Mouse (Mus musculus) heart, adult 2 months (tissue): ENCODE measurements around the gene Slc27a4. TPM values are rescaled to one million over a fixed set of nuclear protein-coding genes. Genes with fewer than 3 reads are reported as not detected.
A peak's percentile ranks its signal among the peaks of the same experiment; 100 is the strongest.

Experiments used
- DNase-seq, 2 experiments: peaks; one replicate each; pipeline ENCODE4 v3.0.0; 2021
- H3K27ac ChIP-seq: fragments of 200-600 bp; 2 replicates; pipeline ENCODE4 v1.8.1; 2022
- H3K27me3 ChIP-seq: fragments of 200-500 bp; 2 replicates; pipeline ENCODE4 v1.6.1; 2012; ENCODE audit warnings: mild to moderate bottlenecking, low read length, inconsistent platforms, mixed read lengths; ENCODE audit not compliant: control insufficient read depth, insufficient read depth
- H3K36me3 ChIP-seq: fragments of 200-500 bp; 2 replicates; pipeline ENCODE4 v1.6.1; 2012; ENCODE audit warnings: low read length, inconsistent platforms; ENCODE audit not compliant: control insufficient read depth, insufficient read depth
- H3K4me1 ChIP-seq: fragments of 200-500 bp; 2 replicates; pipeline ENCODE4 v1.6.1; 2011; ENCODE audit warnings: low read length; ENCODE audit not compliant: control insufficient read depth, insufficient read depth
- H3K4me3 ChIP-seq: fragments of 200-600 bp; 2 replicates; pipeline ENCODE4 v1.8.1; 2022
- H3K79me2 ChIP-seq: fragments of 200-500 bp; replicated peaks from 2 replicates; pipeline ENCODE4 v1.6.1; 2012; ENCODE audit warnings: mild to moderate bottlenecking, inconsistent platforms, low read length, moderate library complexity, mixed read lengths; ENCODE audit not compliant: control insufficient read depth, insufficient read depth
- H3K9ac ChIP-seq: fragments of 200-500 bp; 2 replicates; pipeline ENCODE4 v1.6.1; 2012; ENCODE audit warnings: low read depth, mild to moderate bottlenecking, control low read depth, inconsistent platforms, low read length, mixed read lengths
- CTCF ChIP-seq: fragments of 200-600 bp; IDR thresholded peaks from 2 replicates; pipeline ENCODE4 v1.8.1; 2022; ENCODE audit warnings: antibody characterized with exemption, mild to moderate bottlenecking, moderate library complexity
- EP300 ChIP-seq: fragments of 200-500 bp; IDR thresholded peaks from 2 replicates; pipeline ENCODE4 v1.6.1; 2011; ENCODE audit warnings: low read depth, low read length, control low read depth; ENCODE audit not compliant: insufficient read depth
- POLR2A ChIP-seq: fragments of 200-500 bp; IDR thresholded peaks from 2 replicates; pipeline ENCODE4 v1.6.1; 2011; ENCODE audit warnings: mild to moderate bottlenecking, low read depth, low read length, control low read depth; ENCODE audit not compliant: insufficient read depth
- WGBS: fragments of 180-500 bp; shearing (Covaris S2); methylation state at CpG from one replicate; pipeline ENCODE4 v1.1.7; 2018; 5-methylcytosine and 5-hydroxymethylcytosine counted together
- intact Hi-C: fragments of 180-260 bp; cut with DNase I; formaldehyde crosslinking; loops from one replicate; pipeline ENCODE4 v1.15.1; 2025
- polyA plus RNA-seq: library from polyadenylated mRNA; depleted of rRNA; stranded (reverse); fragments of >200 nt; gene quantifications from 2 replicates; pipeline ENCODE4 v1.2.3, GENCODE M21; 2012
- total RNA-seq, 2 experiments: library from RNA; stranded (reverse); gene quantifications; 2 replicates each; pipeline ENCODE4 v1.2.3; 2021

Gene Slc27a4
- total and polyA plus RNA-seq, 3 experiments = 16.6 to 18.0 (median 17.0) TPM

- Histone ChIP-seq H3K4me1 (peaks cover 3% of the 10 kb centered on the region), H3K36me3 (no peaks in the 10 kb centered on the region), H3K79me2 (peaks cover 14% of the 10 kb centered on the region), H3K9ac (peak overlapping the region; percentile 75), H3K4me3 (peak overlapping the region; percentile 92), H3K27ac (peak overlapping the region; percentile 88), H3K27me3 (no peaks in the 10 kb centered on the region)
- WGBS = 1% methylated on average over 12 of the region's 12 CpGs
- no peak for DNase-seq
- TF ChIP-seq EP300 = no peak
- no peak for TF ChIP-seq CTCF
- TF ChIP-seq POLR2A = no peak
- intact Hi-C loops = loop anchor here (2.0 to 10.0 kb wide), 4 partner anchors 25 to 137 kb away; partner anchors contain the start of genes Coq4, Slc27a4 and Sptan1
Observed at GRCm38 (mm10) chr2:29827709-29828024, 25.2 kb downstream of the Slc27a4 start.

DNA sequence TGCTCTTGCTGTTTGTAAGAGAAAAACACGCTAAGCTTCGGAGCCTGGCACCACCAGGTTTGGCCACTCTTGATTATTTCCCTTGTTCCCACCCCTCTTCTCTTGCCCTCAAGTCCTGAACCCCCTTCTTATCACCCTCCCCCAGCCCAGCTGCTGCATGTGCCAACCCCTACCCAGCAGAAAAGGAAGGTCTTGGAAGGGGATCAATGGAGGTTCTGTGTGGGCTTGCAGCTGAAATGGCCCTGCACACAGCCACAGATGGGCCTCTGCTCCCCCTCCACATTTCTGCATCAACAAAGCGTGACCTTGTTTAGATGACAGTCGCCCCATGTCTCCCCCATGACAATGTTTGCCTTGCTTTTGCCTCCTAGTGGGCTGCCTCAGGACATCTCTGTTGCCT is 28.7 kb downstream of the Slc27a4 start:
- H3K4me1 ChIP-seq = peaks cover 3% of the 10 kb centered on the region
- H3K4me3 ChIP-seq = no peak overlapping the region
- H3K79me2 ChIP-seq = peaks cover 14% of the 10 kb centered on the region
- 82% methylated on average over 4 of the region's 4 CpGs for WGBS
- intact Hi-C loops = no loop called here
- no peaks in the 10 kb centered on the region for H3K27me3 ChIP-seq
- no peak overlapping the region for H3K9ac ChIP-seq
- TF ChIP-seq CTCF (no peak), EP300 (no peak), POLR2A (no peak)
- no peak overlapping the region for H3K27ac ChIP-seq
- H3K36me3 ChIP-seq = no peaks in the 10 kb centered on the region
- no peak for DNase-seq

- no peak overlapping the region for H3K27ac ChIP-seq
- H3K4me3 ChIP-seq = no peak overlapping the region
- H3K79me2 ChIP-seq = peaks cover 4% of the 10 kb centered on the region; the same call in 1 of the 2 replicates
- 95% methylated on average over 5 of the region's 5 CpGs for WGBS
- no peaks in the 10 kb centered on the region for H3K4me1 ChIP-seq
- no peaks in the 10 kb centered on the region for H3K36me3 ChIP-seq
- intact Hi-C loops = no loop called here
- DNase-seq = no peak
- TF ChIP-seq EP300 (no peak), CTCF (no peak), POLR2A (no peak)
- H3K27me3 ChIP-seq = no peaks in the 10 kb centered on the region
- no peak overlapping the region for H3K9ac ChIP-seq
Observed at GRCm38 (mm10) chr2:29833796-29834195, 31.4 kb downstream of the Slc27a4 start.

DNA sequence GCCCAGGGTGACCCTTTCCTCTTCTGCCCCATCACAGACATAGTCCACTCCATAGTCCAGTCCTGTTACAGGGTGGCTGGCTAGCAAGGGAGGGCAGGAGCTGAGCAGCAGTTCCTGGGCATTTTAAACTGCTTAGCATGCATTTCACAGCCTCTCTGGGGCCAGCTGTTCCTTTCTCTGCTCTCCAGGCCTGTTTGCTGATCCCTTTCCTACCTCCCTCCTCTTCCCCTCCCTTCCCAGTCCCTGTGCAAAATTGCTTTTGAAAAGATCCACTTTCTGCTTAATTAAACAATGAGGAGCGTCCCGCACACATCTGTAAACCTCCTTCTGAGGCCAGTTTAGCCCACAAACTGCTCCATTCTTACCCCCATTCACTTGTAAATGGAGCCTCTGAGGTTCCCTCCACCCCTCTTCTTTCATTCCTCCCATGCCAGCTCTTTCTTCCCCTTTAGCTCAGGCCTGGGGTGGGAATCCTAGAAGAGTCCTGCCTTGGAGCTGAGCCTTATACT is 33.0 kb downstream of the Slc27a4 start:
- no peaks in the 10 kb centered on the region; the same call in 1 of the 2 replicates for H3K79me2 ChIP-seq
- H3K4me1 ChIP-seq = no peaks in the 10 kb centered on the region
- DNase-seq = no peak
- WGBS = 82% methylated on average over 2 of the region's 2 CpGs
- intact Hi-C loops = no loop called here
- no peak overlapping the region for H3K27ac ChIP-seq
- no peak overlapping the region for H3K4me3 ChIP-seq
- no peak overlapping the region for H3K9ac ChIP-seq
- H3K27me3 ChIP-seq = no peaks in the 10 kb centered on the region
- TF ChIP-seq CTCF (no peak), POLR2A (no peak), EP300 (no peak)
- no peaks in the 10 kb centered on the region for H3K36me3 ChIP-seq

DNA sequence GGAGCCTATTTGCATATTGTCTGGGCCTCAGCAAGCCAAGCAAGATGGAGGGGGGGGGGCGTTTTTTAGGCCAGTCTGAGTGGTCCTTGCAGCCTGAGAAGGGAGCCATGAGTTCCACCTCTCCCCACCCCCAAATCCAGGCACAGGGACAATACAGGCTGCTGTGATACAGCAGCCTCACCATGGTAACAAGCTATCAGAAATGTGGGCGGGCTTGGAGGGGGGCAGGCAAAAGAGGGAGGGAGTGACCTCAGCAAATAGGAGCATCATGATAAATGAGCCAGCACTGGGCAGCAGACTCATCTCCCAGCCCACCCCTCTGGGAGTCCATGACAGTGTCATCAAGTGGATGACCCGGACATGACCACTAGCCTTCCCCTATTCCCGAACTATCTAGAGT is 37.0 kb downstream of the Slc27a4 start:
- TF ChIP-seq POLR2A = no peak
- no peak for TF ChIP-seq CTCF
- no peak overlapping the region for H3K9ac ChIP-seq
- no peak overlapping the region for H3K27ac ChIP-seq
- H3K4me1 ChIP-seq = no peaks in the 10 kb centered on the region; the same call in 1 of the 2 replicates
- DNase-seq = no peak
- H3K4me3 ChIP-seq = no peak overlapping the region
- H3K27me3 ChIP-seq = no peaks in the 10 kb centered on the region
- no peaks in the 10 kb centered on the region for H3K36me3 ChIP-seq
- intact Hi-C loops = no loop called here
- no peaks in the 10 kb centered on the region for H3K79me2 ChIP-seq
- 50% methylated on average over 4 of the region's 4 CpGs for whole genome bisulfite sequencing

GRCm38 (mm10) chr2:29843231-29844105 is 41.0 kb downstream of the Slc27a4 start:
- H3K79me2 ChIP-seq = no peaks in the 10 kb centered on the region
- H3K27me3 ChIP-seq = no peaks in the 10 kb centered on the region
- no peaks in the 10 kb centered on the region; the same call in 1 of the 2 replicates for H3K4me1 ChIP-seq
- no peaks in the 10 kb centered on the region for H3K36me3 ChIP-seq
- no peak overlapping the region for H3K4me3 ChIP-seq
- no peak overlapping the region for H3K9ac ChIP-seq
- WGBS = 84% methylated on average over 9 of the region's 9 CpGs
- no peak for DNase-seq
- H3K27ac ChIP-seq = no peak overlapping the region
- intact Hi-C loops = no loop called here
- TF ChIP-seq CTCF = no peak
